Mouse (Mus musculus) erythroblast, embryonic 14.5 days (primary cell): ENCODE data around the gene Smim24.

Experiments
- GATA1 ChIP-seq: IDR thresholded peaks from 2 replicates; pipeline ENCODE4 v1.6.1; 2012; ENCODE audit warnings: low read length, inconsistent platforms, mixed read lengths
- TAL1 ChIP-seq: IDR thresholded peaks from 3 replicates; pipeline ENCODE4 v1.6.1; 2012; ENCODE audit warnings: low read length, inconsistent platforms, mixed read lengths

- 0 out of 2 replicates have a peak, but pooled peaks have one; percentile 4 for TF ChIP-seq GATA1
- TF ChIP-seq TAL1, result no peak
These were observed 41.1 kb upstream of the Smim24 start for GRCm38 (mm10) chr10:81351678-81352291.
